Mouse (Mus musculus) MEL-GATA-1-ER (cell line): ENCODE data around the gene Sgcd.

Experiments
- DNase-seq: peaks from one replicate; pipeline ENCODE4 v3.0.0-alpha.2; 2012; ENCODE audit warnings: low read depth; ENCODE audit errors: extremely low read depth

The Sgcd gene

DNA sequence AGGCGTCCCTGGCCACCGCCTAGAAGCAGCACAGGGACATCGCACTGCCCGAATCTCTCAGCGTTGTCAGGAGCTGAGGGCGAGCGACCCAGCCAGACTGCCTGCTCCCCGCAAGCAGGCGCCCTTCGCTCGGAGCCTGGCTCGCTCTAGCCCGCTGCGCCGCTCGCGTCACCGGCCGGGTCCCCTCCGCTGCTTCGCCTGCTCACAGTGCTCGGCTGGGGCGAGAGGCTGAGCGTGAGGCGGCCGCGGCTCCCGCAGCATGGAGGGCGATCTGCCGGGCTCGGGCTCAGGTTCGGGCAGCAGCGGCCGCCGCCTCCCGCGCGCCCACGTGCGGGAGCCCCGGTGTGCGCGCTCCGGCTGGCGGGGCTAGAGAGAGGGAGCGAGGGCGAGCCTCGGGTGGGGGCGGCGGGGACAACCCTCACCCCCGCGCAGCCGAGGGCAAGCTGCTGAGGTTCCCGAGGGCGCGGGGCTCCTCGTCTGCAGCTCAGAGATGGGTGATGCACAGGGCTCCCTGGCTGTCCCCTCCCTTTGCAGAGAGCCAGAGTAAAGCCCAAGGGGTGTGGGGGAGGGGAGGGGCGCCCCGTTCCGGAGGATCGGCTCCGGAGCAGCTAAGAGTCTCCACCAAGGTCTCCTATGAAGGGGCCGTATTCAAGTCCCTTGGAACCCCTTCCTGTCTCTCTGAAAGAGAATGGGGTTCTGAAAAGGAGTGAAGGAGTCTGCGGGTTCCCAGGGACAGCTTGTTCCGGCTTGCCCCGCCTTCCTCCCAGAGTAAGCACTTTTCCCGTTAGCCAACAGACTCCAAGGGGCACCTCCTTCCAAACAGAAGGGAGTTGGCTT, at the start of gene Sgcd:
Sgcd (minus strand) TSS at position 273 of the 837 bp plus-strand sequence.
- DNase-seq: no peak

DNA sequence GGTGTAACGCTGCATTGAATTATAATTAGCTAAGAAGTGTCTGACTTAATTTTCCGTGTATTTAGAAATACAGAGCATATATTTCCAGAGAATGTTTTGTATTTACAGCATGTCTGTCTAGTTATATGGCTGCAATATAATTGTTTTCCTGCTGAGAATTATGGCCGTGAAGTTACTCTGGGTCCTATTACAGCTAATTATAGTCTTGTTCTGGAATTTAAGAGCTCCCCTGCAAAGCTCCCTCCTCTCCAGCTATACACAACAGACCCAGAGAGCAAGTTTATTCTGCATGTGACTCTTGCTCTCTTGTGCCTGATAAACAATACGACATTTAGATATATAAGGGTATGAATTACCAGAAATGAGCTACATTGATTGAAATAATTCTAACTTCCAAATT, 49.3 kb upstream of the Sgcd start:
- no peak for DNase-seq

DNA sequence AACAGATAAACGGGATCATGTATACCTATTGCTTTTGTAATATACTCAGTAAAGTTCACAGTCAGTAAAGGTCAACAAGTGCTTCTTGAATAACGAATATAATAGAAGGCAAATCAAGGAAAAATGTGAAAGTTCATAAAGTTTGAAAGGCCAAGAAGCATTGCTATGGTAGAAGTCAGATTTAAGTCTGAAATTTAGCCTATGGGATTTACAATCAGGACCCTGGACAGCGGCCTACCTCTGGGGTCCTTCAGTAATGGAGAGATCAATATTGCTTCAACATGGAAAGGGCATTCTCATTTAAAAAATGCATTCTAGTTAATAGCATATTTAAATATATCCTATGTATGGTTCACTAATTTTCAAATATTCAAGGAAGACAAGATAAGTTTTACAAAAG, 24.1 kb upstream of the Sgcd start:
- DNase-seq: no peak

DNA sequence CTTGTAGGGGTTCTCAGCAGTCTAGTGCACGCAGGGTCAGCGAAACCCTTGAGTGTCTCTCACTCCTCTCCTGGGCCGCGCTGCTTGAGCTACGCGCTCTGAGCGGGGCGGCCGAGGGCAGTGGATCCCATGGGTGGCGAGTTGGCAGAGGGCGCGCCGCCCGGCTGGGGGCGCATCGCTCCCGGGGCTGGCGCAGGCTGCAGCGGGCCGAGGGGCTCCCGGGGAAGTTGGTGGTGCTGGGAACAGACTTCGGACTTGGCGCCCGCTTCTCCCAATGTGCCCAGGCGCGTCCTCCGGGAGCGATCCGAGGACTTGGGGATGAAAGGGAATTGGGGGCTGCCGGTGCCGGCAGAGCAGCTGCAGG, 454 bp downstream of the Sgcd start:
- DNase-seq: no peak

DNA sequence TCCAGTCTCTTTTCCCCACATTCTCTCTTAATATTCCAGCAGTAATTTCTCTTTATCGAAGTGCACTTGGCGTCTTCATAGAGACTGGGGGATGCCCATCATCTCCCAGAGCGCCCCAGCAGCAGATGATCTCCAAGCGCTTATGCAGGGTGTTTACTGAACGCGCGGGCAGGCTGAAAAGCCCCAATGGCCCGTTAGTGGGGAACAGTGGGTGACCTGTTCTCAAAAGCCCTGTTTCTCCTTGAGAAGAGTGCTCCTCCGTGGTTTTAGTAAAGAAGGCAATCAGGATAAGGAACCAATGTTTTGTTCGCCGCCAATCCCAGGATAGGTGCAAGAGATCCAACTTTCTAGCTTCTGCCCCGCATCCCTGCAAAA, 889 bp downstream of the Sgcd start:
- DNase-seq: no peak

DNA sequence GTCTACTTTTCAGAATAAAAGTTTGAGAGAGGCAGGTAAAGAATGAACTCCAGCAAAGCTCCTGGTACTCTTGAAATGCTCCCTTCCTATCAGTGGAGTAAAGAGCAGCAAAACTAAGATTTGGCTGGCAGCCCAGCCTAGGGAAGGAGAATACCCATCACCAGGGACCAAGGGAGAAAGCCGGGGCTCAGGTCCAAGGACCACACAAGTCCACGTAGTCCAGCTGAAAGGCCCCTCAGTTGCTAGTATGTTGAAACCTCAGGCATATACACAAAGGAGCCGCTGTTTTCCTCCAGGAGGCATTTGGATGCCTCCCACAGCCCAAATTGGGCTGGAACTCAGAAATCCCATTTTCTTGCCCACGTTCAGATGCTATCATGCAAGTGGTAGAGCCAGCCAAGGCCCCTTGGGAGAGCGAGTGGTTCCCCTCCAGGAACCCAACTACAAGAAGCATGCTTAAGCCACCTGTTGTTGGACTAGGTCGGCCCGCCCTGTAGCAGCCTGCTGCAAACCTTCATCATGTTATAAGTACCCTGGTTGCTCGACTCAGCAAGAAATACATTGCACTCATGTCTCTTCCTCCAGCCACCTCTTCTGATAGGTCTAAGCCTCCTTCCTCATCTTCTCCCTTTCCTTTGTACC, 1.4 kb downstream of the Sgcd start:
- no peak for DNase-seq

DNA sequence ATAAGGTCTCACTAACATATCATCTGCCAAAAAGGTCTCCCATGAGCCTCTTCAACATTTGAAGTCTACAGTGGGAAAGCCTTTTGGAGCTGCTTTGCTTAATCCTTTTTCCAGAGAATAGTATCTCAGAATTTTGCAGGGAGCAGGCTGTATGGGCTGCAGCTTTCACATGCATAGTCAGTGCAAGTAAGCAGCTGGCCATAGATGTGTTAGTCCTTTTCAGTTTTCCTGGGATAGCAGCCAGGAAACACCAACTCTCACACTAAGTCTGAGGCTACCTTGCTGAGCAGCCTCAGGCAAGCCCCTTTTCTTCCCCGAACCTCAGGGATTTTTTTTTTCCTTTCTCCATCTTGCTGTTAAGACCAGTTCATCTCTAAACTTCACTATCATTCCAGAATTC, 6.6 kb downstream of the Sgcd start:
- DNase-seq: no peak

GRCm38 (mm10) chr11:47981108-47981507, 7.7 kb downstream of the Sgcd start:
- DNase-seq: no peak

DNA sequence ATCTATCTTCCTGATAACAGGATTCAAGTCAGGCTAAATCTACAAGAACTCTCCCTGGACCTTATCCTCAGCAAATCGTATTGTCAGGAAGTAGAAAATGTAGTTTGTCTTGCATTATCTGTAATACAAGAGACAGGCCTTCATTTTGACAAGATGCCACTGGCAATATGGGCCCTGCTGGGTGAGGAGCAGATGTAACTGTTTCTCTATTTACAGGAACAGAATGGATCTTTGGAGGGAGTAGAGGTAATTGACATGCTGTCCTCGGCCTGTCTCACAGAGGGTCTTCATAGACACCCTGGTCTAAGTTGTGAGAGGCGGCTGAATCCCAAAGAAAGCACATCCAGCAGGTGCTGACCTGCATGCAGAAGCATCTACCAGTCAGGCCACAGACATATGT, 35.5 kb downstream of the Sgcd start:
- DNase-seq: no peak

DNA sequence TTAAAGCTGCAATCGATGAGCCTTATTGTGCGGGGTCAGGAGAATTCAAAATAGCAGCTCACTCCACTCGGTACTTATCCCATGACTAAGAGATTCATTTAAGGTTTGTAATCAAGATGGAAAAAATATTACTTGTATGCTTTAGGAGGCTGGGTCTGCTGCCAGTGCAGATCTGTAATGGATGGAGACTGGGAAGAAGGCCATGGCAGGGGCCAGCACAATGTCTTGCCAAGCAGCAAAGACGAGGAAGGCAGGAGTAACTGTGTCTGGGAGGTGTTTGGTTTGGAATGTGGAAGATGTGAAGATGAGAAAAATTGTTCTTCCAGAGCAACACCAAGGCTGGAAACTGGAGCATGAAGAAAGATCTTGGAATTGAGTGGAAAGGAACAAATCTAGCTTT, 36.4 kb downstream of the Sgcd start:
- no peak for DNase-seq

GRCm38 (mm10) chr11:47939795-47940194, 49.0 kb downstream of the Sgcd start:
- no peak for DNase-seq

DNA sequence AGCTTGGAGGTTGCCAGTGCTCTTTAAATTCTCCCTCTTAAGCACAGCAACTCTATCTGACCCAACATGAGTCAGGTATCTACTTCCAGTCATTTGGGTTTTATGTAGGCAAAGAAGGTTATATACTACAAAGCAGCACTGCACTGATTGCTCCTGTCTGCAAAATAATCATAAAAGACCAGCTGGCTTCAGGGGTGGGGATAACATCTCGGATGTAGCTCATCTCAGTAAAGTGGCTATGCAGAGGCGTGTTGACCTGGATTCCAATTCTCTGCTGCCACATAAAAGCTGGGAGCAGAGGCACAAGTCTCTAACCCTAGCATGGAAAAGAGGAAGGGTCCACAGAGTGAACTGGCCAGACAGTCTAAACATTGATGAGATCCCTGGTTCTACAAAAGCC, 71.2 kb downstream of the Sgcd start:
- DNase-seq: no peak

GRCm38 (mm10) chr11:47891617-47892172, 97.1 kb downstream of the Sgcd start:
- DNase-seq: no peak

DNA sequence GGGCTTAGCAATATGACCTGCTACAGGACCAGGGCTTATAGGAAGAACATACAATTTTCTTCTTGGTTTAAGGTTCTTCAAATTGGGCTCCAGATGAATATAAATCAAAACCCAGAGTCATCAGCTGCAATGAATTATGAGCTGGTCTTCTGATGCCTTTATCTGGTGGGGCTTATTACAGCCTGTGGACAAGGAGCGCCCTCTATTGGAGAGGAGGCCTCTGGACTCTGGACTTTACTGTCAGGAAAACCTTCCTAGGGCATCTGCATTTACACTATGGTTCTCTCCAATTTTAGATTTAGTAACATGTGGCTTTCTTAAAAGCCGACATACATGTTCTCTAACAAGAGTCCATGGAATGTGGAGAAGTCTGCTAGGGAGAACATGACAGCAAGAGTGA, 98.5 kb downstream of the Sgcd start:
- DNase-seq: no peak

GRCm38 (mm10) chr11:47885310-47885709, 103.5 kb downstream of the Sgcd start:
- no peak for DNase-seq

GRCm38 (mm10) chr11:47883545-47883944, 105.2 kb downstream of the Sgcd start:
- no peak for DNase-seq

DNA sequence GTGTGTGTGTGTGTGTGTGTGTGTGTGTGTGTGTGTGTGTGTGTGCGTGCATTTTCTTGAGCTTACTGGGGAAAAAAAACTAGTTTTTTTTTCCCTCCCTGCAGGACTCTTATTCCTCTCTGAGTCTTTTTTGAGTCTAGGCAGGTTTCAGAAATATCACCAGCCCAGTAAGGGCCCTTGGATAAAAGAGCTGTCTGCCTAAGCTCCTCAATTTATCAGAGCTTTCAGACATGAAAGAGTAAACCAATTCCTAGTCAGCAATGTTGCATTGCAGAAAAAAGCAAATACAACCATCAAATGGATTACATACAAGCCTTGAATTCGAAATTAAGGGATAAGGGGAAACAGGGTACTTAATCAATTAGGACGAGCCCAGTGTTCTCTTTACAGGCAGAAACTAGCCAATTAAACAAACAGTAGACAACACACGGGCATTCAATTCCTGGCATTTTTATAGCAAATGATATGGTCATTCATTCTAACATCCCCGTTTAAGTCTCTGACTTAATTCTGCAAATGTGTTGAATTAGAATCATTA, 112.1 kb downstream of the Sgcd start:
- no peak for DNase-seq

GRCm38 (mm10) chr11:47845894-47846293, 142.9 kb downstream of the Sgcd start:
- no peak for DNase-seq

DNA sequence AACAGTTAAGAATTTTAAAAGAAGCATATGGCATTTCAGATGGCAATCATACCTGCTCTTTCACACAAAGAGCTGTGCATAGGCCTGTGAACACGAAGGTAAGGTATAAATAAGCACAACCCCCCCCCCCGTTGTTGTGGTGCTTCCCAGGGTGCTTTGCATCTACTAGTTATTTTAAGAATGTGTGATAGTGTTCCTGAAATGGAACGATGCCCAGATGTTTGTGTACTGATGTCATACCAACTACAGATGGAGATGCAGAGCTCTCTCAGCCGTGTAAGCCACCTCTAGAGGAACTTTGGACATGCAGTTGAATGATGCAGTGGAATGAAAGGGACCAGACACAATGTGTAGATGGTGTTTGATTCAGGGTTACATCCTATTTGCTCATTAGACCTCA, 155.5 kb downstream of the Sgcd start:
- DNase-seq: no peak

- no peak for DNase-seq
These were observed 178.5 kb downstream of the Sgcd start for GRCm38 (mm10) chr11:47810307-47810706.

GRCm38 (mm10) chr11:47804101-47804715, 184.6 kb downstream of the Sgcd start:
- DNase-seq: no peak

DNA sequence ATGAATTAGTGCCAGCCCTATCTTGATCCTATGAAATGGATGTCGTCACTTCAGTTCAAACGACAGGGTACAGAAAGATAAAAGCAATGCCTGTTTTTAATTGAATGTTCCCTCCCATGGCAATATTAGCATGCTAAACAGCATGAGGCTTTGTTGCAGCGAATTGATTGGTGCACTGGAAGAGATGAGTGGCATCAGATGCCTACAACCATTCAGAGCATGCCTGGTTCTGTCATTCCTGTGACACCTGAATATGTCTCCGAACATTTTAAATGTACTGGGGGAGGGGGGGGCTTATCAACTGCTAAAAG, 210.9 kb downstream of the Sgcd start:
- no peak for DNase-seq
